Mouse (Mus musculus): ENCODE data around the gene Alg9. TPM values are rescaled to one million over a fixed set of nuclear protein-coding genes. Genes with fewer than 3 reads are reported as not detected.
A peak's percentile ranks its signal among the peaks of the same experiment; 100 is the strongest.

Gene Alg9
- polyA plus RNA-seq, 1 experiment from 2014 or later: 37.3 TPM

- Histone ChIP-seq H3K27ac (ENCODE audit: low read depth, low read length) (no peak overlapping the region), H3K4me3 (ENCODE audit: low read depth, low read length) (no peak overlapping the region), H3K9ac (ENCODE audit: low read depth, low read length) (no peak overlapping the region), H3K4me2 (no peak overlapping the region), H3K4me1 (ENCODE audit: control insufficient read depth, insufficient read depth, low read length) (peaks cover 7% of the 10 kb centered on the region; the same call in 1 of the 2 replicates), H3K27me3 (ENCODE audit: control insufficient read depth, insufficient read depth, low read length) (no peaks in the 10 kb centered on the region), H3K36me3 (ENCODE audit: control insufficient read depth, insufficient read depth, low read length) (peaks cover 14% of the 10 kb centered on the region), H3K9me3 (replicated peaks; ENCODE audit: control insufficient read depth, low read length) (no peaks in the 10 kb centered on the region)
- WGBS (ENCODE audit: insufficient replicate concordance): 96% methylated on average over 4 of the region's 4 CpGs
- no peak for ATAC-seq (replicated peaks; ENCODE audit: insufficient number of reproducible peaks, low FRiP score, low TSS enrichment)
Observed at GRCm38 (mm10) chr9:50815666-50816065, 40.8 kb downstream of the Alg9 start.

GRCm38 (mm10) chr9:50816512-50816911 lies 41.7 kb downstream of the Alg9 start:
- Histone ChIP-seq H3K9me3 (replicated peaks; ENCODE audit: control insufficient read depth, low read length) (no peaks in the 10 kb centered on the region), H3K4me2 (no peak overlapping the region), H3K4me1 (ENCODE audit: control insufficient read depth, insufficient read depth, low read length) (0 out of 2 replicates have a peak, but pooled peaks cover 2% of the 10 kb centered on the region), H3K9ac (ENCODE audit: low read depth, low read length) (no peak overlapping the region), H3K36me3 (ENCODE audit: control insufficient read depth, insufficient read depth, low read length) (peaks cover 14% of the 10 kb centered on the region), H3K4me3 (ENCODE audit: low read depth, low read length) (no peak overlapping the region), H3K27ac (ENCODE audit: low read depth, low read length) (no peak overlapping the region), H3K27me3 (ENCODE audit: control insufficient read depth, insufficient read depth, low read length) (no peaks in the 10 kb centered on the region)
- WGBS (ENCODE audit: insufficient replicate concordance): 92% methylated on average over 1 of the region's 1 CpGs
- ATAC-seq (replicated peaks; ENCODE audit: insufficient number of reproducible peaks, low FRiP score, low TSS enrichment): no peak

DNA sequence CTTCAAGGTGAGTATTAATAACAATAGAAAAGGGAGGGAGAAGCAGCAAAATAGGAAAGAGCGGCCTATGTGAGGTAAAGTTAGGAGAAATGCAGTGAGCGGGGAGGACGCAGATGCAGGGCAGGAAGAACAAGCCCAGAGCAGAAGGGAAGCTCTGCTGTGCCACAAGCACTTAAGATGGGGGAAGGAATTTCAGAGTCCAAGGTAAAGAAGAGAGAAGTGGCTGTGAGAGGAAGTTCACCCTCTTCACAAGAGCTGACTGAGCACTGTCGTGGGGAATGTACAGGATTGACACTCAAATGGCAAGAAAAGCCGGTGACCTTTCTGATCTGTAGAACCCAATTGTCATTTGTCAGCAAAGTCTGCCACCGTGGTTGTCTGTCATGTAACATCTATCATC lies 43.2 kb downstream of the Alg9 start:
- peaks cover 14% of the 10 kb centered on the region for H3K36me3 ChIP-seq (ENCODE audit: control insufficient read depth, insufficient read depth, low read length)
- no peak overlapping the region for H3K27ac ChIP-seq (ENCODE audit: low read depth, low read length)
- H3K4me1 ChIP-seq (ENCODE audit: control insufficient read depth, insufficient read depth, low read length): no peaks in the 10 kb centered on the region
- no peak for ATAC-seq (replicated peaks; ENCODE audit: insufficient number of reproducible peaks, low FRiP score, low TSS enrichment)
- H3K9ac ChIP-seq (ENCODE audit: low read depth, low read length): no peak overlapping the region
- no peak overlapping the region for H3K4me3 ChIP-seq (ENCODE audit: low read depth, low read length)
- no peak overlapping the region for H3K4me2 ChIP-seq
- WGBS (ENCODE audit: insufficient replicate concordance): 87% methylated on average over 6 of the region's 6 CpGs
- no peaks in the 10 kb centered on the region for H3K9me3 ChIP-seq (replicated peaks; ENCODE audit: control insufficient read depth, low read length)
- H3K27me3 ChIP-seq (ENCODE audit: control insufficient read depth, insufficient read depth, low read length): no peaks in the 10 kb centered on the region

- Histone ChIP-seq H3K9ac (ENCODE audit: low read depth, low read length) (no peak overlapping the region), H3K9me3 (replicated peaks; ENCODE audit: control insufficient read depth, low read length) (no peaks in the 10 kb centered on the region), H3K4me2 (no peak overlapping the region), H3K4me3 (ENCODE audit: low read depth, low read length) (no peak overlapping the region), H3K36me3 (ENCODE audit: control insufficient read depth, insufficient read depth, low read length) (peaks cover 9% of the 10 kb centered on the region), H3K27ac (ENCODE audit: low read depth, low read length) (no peak overlapping the region), H3K4me1 (ENCODE audit: control insufficient read depth, insufficient read depth, low read length) (no peaks in the 10 kb centered on the region), H3K27me3 (ENCODE audit: control insufficient read depth, insufficient read depth, low read length) (no peaks in the 10 kb centered on the region)
- 88% methylated on average over 6 of the region's 6 CpGs for WGBS (ENCODE audit: insufficient replicate concordance)
- no peak for ATAC-seq (replicated peaks; ENCODE audit: insufficient number of reproducible peaks, low FRiP score, low TSS enrichment)
Observed at GRCm38 (mm10) chr9:50819716-50820115, 44.9 kb downstream of the Alg9 start.

- Histone ChIP-seq H3K4me3 (ENCODE audit: low read depth, low read length) (no peak overlapping the region), H3K4me2 (no peak overlapping the region), H3K9ac (ENCODE audit: low read depth, low read length) (no peak overlapping the region), H3K27ac (ENCODE audit: low read depth, low read length) (no peak overlapping the region), H3K36me3 (ENCODE audit: control insufficient read depth, insufficient read depth, low read length) (peaks cover 6% of the 10 kb centered on the region), H3K4me1 (ENCODE audit: control insufficient read depth, insufficient read depth, low read length) (no peaks in the 10 kb centered on the region), H3K9me3 (replicated peaks; ENCODE audit: control insufficient read depth, low read length) (no peaks in the 10 kb centered on the region), H3K27me3 (ENCODE audit: control insufficient read depth, insufficient read depth, low read length) (no peaks in the 10 kb centered on the region)
- 94% methylated on average over 6 of the region's 6 CpGs for WGBS (ENCODE audit: insufficient replicate concordance)
- ATAC-seq (replicated peaks; ENCODE audit: insufficient number of reproducible peaks, low FRiP score, low TSS enrichment): no peak
Observed at GRCm38 (mm10) chr9:50821651-50822050, 46.8 kb downstream of the Alg9 start.

DNA sequence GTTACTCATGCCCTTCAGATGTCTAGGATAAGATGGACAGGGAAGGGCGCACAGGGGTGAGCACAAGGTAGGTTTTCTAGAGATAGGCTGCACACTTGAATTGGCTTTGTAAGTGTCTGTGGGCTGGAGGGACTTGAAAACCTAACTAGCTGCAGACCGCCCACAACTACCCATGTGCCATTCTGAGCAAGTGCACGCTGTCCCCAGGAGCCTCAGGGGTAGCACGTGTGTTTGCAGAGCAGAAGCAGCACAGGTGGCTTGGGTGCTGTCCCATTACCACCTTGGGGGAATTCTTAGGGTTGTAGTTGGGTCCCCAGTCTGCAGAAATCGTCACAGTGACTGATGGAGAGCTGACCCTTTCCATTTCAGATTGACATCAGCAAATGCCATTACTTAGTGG lies 47.4 kb downstream of the Alg9 start:
- H3K9me3 ChIP-seq (replicated peaks; ENCODE audit: control insufficient read depth, low read length): no peaks in the 10 kb centered on the region
- no peak overlapping the region for H3K4me3 ChIP-seq (ENCODE audit: low read depth, low read length)
- H3K9ac ChIP-seq (ENCODE audit: low read depth, low read length): no peak overlapping the region
- WGBS (ENCODE audit: insufficient replicate concordance): 94% methylated on average over 5 of the region's 5 CpGs
- no peak overlapping the region for H3K4me2 ChIP-seq
- peaks cover 6% of the 10 kb centered on the region for H3K36me3 ChIP-seq (ENCODE audit: control insufficient read depth, insufficient read depth, low read length)
- no peaks in the 10 kb centered on the region for H3K4me1 ChIP-seq (ENCODE audit: control insufficient read depth, insufficient read depth, low read length)
- ATAC-seq (replicated peaks; ENCODE audit: insufficient number of reproducible peaks, low FRiP score, low TSS enrichment): no peak
- no peak overlapping the region for H3K27ac ChIP-seq (ENCODE audit: low read depth, low read length)
- H3K27me3 ChIP-seq (ENCODE audit: control insufficient read depth, insufficient read depth, low read length): no peaks in the 10 kb centered on the region

DNA sequence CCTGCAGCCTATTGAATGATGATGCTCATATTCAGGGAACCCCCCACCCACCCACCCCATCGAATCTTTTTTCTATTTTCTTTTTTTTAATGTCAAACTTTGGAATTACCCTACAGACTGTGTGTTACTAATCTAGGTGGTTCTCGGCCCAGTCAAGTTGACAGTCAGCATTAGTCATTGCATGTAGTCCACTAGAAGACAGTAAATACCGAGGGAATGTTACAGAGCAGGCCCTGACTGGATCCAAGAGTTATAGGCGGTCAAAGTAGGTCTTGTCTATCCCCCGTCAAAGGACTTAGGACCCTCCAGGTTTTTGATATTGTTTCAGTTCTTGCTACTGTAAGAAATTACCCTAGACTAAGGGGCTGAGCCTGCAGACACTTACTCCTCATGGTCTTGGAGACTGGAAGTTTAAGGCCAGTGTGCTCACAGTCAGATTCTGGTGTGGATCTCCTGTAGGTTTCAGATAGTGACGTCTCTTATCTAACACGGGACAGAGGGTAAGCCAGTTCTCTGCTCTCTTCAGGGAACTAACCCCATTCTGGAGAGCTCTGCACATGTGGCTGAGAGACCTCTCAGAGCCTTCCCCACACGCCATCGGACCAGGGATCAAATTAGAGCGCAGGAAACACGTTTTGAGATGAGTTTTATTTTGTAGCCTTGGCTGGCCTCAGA lies 49.1 kb downstream of the Alg9 start:
- WGBS (ENCODE audit: insufficient replicate concordance): 70% methylated on average over 11 of the region's 11 CpGs
- no peaks in the 10 kb centered on the region for H3K9me3 ChIP-seq (replicated peaks; ENCODE audit: control insufficient read depth, low read length)
- no peak; the same call in 1 of the 2 replicates for ATAC-seq (replicated peaks; ENCODE audit: insufficient number of reproducible peaks, low FRiP score, low TSS enrichment)
- no peaks in the 10 kb centered on the region for H3K27me3 ChIP-seq (ENCODE audit: control insufficient read depth, insufficient read depth, low read length)
- no peaks in the 10 kb centered on the region for H3K4me1 ChIP-seq (ENCODE audit: control insufficient read depth, insufficient read depth, low read length)
- H3K36me3 ChIP-seq (ENCODE audit: control insufficient read depth, insufficient read depth, low read length): peaks cover 6% of the 10 kb centered on the region
- no peak overlapping the region for H3K4me2 ChIP-seq
- no peak overlapping the region for H3K9ac ChIP-seq (ENCODE audit: low read depth, low read length)
- no peak overlapping the region for H3K4me3 ChIP-seq (ENCODE audit: low read depth, low read length)
- H3K27ac ChIP-seq (ENCODE audit: low read depth, low read length): peak overlapping the region; percentile 42; the same call in 1 of the 2 replicates

DNA sequence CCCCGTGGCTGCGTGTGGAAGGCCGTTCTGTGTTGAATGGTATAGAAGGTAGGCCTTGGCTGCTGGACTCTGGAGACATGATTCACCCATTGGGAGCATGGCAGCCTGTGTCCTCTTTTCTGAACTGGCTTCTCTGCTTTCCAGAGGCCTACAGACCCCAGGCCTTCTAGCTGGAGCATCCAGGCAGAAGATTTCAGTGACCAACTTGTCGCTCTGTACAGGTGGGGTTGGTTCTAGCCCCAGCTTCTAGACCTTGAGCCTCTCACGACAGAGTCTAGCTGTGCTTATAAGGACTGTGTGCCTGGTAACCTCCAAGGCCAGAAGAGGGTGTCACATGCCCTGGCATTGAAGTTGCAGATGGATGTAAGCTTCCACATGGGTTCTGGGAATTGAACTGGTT lies 56.7 kb downstream of the Alg9 start:
- WGBS (ENCODE audit: insufficient replicate concordance): 90% methylated on average over 5 of the region's 5 CpGs
- no peaks in the 10 kb centered on the region for H3K27me3 ChIP-seq (ENCODE audit: control insufficient read depth, insufficient read depth, low read length)
- peaks cover 3% of the 10 kb centered on the region; the same call in 1 of the 2 replicates for H3K36me3 ChIP-seq (ENCODE audit: control insufficient read depth, insufficient read depth, low read length)
- no peak overlapping the region for H3K27ac ChIP-seq (ENCODE audit: low read depth, low read length)
- H3K4me2 ChIP-seq: no peak overlapping the region
- H3K4me3 ChIP-seq (ENCODE audit: low read depth, low read length): no peak overlapping the region
- ATAC-seq (replicated peaks; ENCODE audit: insufficient number of reproducible peaks, low FRiP score, low TSS enrichment): no peak
- H3K9me3 ChIP-seq (replicated peaks; ENCODE audit: control insufficient read depth, low read length): no peaks in the 10 kb centered on the region
- H3K4me1 ChIP-seq (ENCODE audit: control insufficient read depth, insufficient read depth, low read length): no peaks in the 10 kb centered on the region
- no peak overlapping the region for H3K9ac ChIP-seq (ENCODE audit: low read depth, low read length)

GRCm38 (mm10) chr9:50832162-50832561 lies 57.3 kb downstream of the Alg9 start:
- Histone ChIP-seq H3K4me1 (ENCODE audit: control insufficient read depth, insufficient read depth, low read length) (no peaks in the 10 kb centered on the region), H3K4me3 (ENCODE audit: low read depth, low read length) (no peak overlapping the region), H3K9me3 (replicated peaks; ENCODE audit: control insufficient read depth, low read length) (no peaks in the 10 kb centered on the region), H3K9ac (ENCODE audit: low read depth, low read length) (no peak overlapping the region), H3K27ac (ENCODE audit: low read depth, low read length) (no peak overlapping the region), H3K4me2 (no peak overlapping the region), H3K27me3 (ENCODE audit: control insufficient read depth, insufficient read depth, low read length) (no peaks in the 10 kb centered on the region), H3K36me3 (ENCODE audit: control insufficient read depth, insufficient read depth, low read length) (peaks cover 3% of the 10 kb centered on the region; the same call in 1 of the 2 replicates)
- 96% methylated on average over 4 of the region's 4 CpGs for WGBS (ENCODE audit: insufficient replicate concordance)
- ATAC-seq (replicated peaks; ENCODE audit: insufficient number of reproducible peaks, low FRiP score, low TSS enrichment): no peak

Data from heart, embryonic 11.5 days (tissue).